ENCODE assay signal across 11 mouse cellular contexts in the genomic region with DNA sequence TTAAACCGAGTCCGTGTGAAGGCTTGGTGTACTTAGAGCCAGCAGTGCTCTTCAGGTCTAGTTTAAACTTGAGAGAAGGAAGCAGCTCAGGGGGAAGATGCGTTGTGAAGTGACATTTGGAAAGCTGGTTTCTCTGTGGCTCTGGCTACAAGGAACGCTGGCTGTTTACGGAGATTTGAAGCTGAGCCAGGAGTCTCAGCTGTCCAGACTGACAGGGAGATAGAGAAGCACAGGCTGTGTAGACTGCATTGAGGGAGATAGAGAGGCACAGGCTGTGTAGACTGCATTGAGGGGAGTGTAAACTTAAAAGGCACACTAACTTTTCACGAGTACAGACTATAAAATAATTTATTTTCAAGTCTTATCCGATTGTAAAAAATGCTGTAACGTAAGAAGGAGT. TPM values are rescaled to one million over a fixed set of nuclear protein-coding genes. Genes with fewer than 3 reads are reported as not detected.
DNase-seq lines count a peak whose midpoint lies in the region; ATAC-seq and TF ChIP-seq lines count a peak whose summit lies in the region.
"Had no signal": no experiment of that assay in that cellular context is flagged by ENCODE, and none has a peak within 500 bp of the region (broad histone marks: within the 10 kb centered on the region; RNA-seq: fewer than 3 reads in every experiment).

No protein-coding gene starts in this region.

- H3K9me3 ChIP-seq in kidney, embryonic 16.5 days (ENCODE audit: low read length), result no peaks in the 10 kb centered on the region
- H3K9me3 ChIP-seq in lung, postnatal 0 days (ENCODE audit: low read length), result no peaks in the 10 kb centered on the region
- H3K9me3 ChIP-seq: midbrain, embryonic 12.5 days had no signal

- TF ChIP-seq CTCF in lung, postnatal 0 days (IDR thresholded peaks at IDR 0.05), result no peak

- H3K4me2 ChIP-seq in kidney, embryonic 16.5 days (replicated peaks; ENCODE audit: low read depth, low read length), result no peak overlapping the region
- no peak overlapping the region for H3K4me2 ChIP-seq in lung, postnatal 0 days (replicated peaks; ENCODE audit: low read depth, low read length)
- H3K4me2 ChIP-seq: midbrain, embryonic 12.5 days had no signal

- no peaks in the 10 kb centered on the region for H3K27me3 ChIP-seq in kidney, embryonic 16.5 days (ENCODE audit: insufficient read depth, low read length)
- no peaks in the 10 kb centered on the region for H3K27me3 ChIP-seq in lung, postnatal 0 days (replicated peaks; ENCODE audit: insufficient read depth, low read length)
- H3K27me3 ChIP-seq: midbrain, embryonic 12.5 days had no signal

- H3K4me1 ChIP-seq in kidney, embryonic 16.5 days (ENCODE audit: insufficient read depth, low read length), result peaks cover 26% of the 10 kb centered on the region
- H3K4me1 ChIP-seq in lung, postnatal 0 days (ENCODE audit: insufficient read depth, low read depth, low read length), result no peaks in the 10 kb centered on the region

- peak overlapping the region; percentile 6; the same call in 1 of the 2 replicates for H3K27ac ChIP-seq in kidney, embryonic 16.5 days (ENCODE audit: low read length)
- H3K27ac ChIP-seq in lung, postnatal 0 days (ENCODE audit: low read length), result no peak overlapping the region
- H3K27ac ChIP-seq: left cerebral cortex, adult 2 months; midbrain, embryonic 12.5 days had no signal

- H3K4me3 ChIP-seq in kidney, embryonic 16.5 days (ENCODE audit: low read length), result no peak overlapping the region
- H3K4me3 ChIP-seq in lung, postnatal 0 days (ENCODE audit: low read depth, low read length), result no peak overlapping the region
- H3K4me3 ChIP-seq: left cerebral cortex, adult 2 months; midbrain, embryonic 12.5 days had no signal

- peak; percentile 51 to 80 for DNase-seq in adrenal gland, adult (ENCODE audit: inconsistent age in 2 of 2, low spot score in 1 of 2)
- no peak for DNase-seq in adrenal gland, adult 8-10 months
- no peak for DNase-seq in kidney, adult 18-20 months
- DNase-seq in gastrocnemius, postnatal 10 days, result peak; percentile 32
- peak; percentile 60 for DNase-seq in lung, postnatal 0 days (ENCODE audit: low spot score)
- DNase-seq in Muller cell, postnatal 12 days (ENCODE audit: inconsistent ontology term), result no peak
- no peak for DNase-seq in layer of hippocampus, postnatal 25 days (ENCODE audit: extremely low spot score in 1 of 2, low spot score in 1 of 2)

- no peak for TF ChIP-seq EP300 in lung, postnatal 0 days (IDR thresholded peaks at IDR 0.05)

- 0 out of 2 replicates have a peak overlapping the region, but pooled peaks have one; percentile 3 for H3K9ac ChIP-seq in kidney, embryonic 16.5 days (replicated peaks; ENCODE audit: low read length)
- no peak overlapping the region for H3K9ac ChIP-seq in lung, postnatal 0 days (replicated peaks; ENCODE audit: low read depth)
- H3K9ac ChIP-seq: midbrain, embryonic 12.5 days had no signal

- H3K36me3 ChIP-seq in kidney, embryonic 16.5 days (ENCODE audit: insufficient read depth, low read length), result peaks cover 26% of the 10 kb centered on the region
- peaks cover 3% of the 10 kb centered on the region for H3K36me3 ChIP-seq in lung, postnatal 0 days (ENCODE audit: insufficient read depth, low read length)

- 34% methylated on average over 8 of the region's 8 CpGs for WGBS in kidney, embryonic 16.5 days
- WGBS in lung, postnatal 0 days, result 34% methylated on average over 8 of the region's 8 CpGs

- ATAC-seq in kidney, embryonic 16.5 days (ENCODE audit: low FRiP score, low TSS enrichment), result no peak
- ATAC-seq in lung, postnatal 0 days, result 0 out of 2 replicates have a peak, but pooled peaks have one; percentile 30

RNA-seq across cellular contexts. Expression of a gene that starts 13.9 kb away (rescaled TPM):
- 100 to 1,000 TPM; 129 to 187 (median 147) TPM for total RNA-seq in adrenal gland, adult 8-10 months (2022)
- 55.1 and 63.6 TPM in 2 replicates for polyA plus RNA-seq in kidney, embryonic 16.5 days (2015; fragmentation: Nextera tagmentation; extraction: Ambion mirVana)
- 100 to 1,000 TPM; 144 to 160 TPM for total RNA-seq in gastrocnemius, postnatal 10 days (2021)
- polyA plus RNA-seq in lung, postnatal 0 days (2015; fragmentation: Nextera tagmentation; extraction: Ambion mirVana), result 30.6 and 35.6 TPM in 2 replicates
- 10 to 100 TPM; 69.2 to 98.9 TPM for total RNA-seq in layer of hippocampus, postnatal 25 days (2021)

RNA-seq across cellular contexts. Expression of a gene that starts 42.0 kb away (rescaled TPM):
- under 1 TPM; 0.11 to 0.49 (median 0.43) TPM for total RNA-seq in adrenal gland, adult 8-10 months (2022)
- 0.06 TPM in 1 of 2 replicates, not detected in the other for polyA plus RNA-seq in kidney, embryonic 16.5 days (2015; fragmentation: Nextera tagmentation; extraction: Ambion mirVana)
- not detected for total RNA-seq in gastrocnemius, postnatal 10 days (2021)
- 0.05 and 0.06 TPM in 2 replicates for polyA plus RNA-seq in lung, postnatal 0 days (2015; fragmentation: Nextera tagmentation; extraction: Ambion mirVana)
- 1 to 10 TPM; 1.3 TPM for total RNA-seq in layer of hippocampus, postnatal 25 days (2021)
- total RNA-seq: common myeloid progenitor, adult 5-6 weeks had no signal

Comparison
In these comparisons a context has a peak if more than half of its experiments do, and no peak if none do; other contexts are left out.
1. DNase-seq: peak in adrenal gland, adult (2 of 2), gastrocnemius, postnatal 10 days (single experiment) and lung, postnatal 0 days (single experiment); none in adrenal gland, adult 8-10 months (single experiment), kidney, adult 18-20 months (single experiment), Muller cell, postnatal 12 days (single experiment) and layer of hippocampus, postnatal 25 days (0 of 2).